Mouse (Mus musculus) liver, adult 2 months (tissue): Measurements from ENCODE around the gene Vmn1r55.

Source experiments
- CTCF ChIP-seq: fragments of 200-500 bp; IDR thresholded peaks from 2 replicates; pipeline ENCODE4 v1.5.1; 2011; ENCODE audit warnings: low read depth, low read length, control low read depth
- POLR2A ChIP-seq: fragments of 200-500 bp; IDR thresholded peaks from 2 replicates; pipeline ENCODE4 v1.6.1; 2011; ENCODE audit warnings: low read length, control low read depth; ENCODE audit not compliant: insufficient read depth; ENCODE audit errors: extremely low read depth

DNA sequence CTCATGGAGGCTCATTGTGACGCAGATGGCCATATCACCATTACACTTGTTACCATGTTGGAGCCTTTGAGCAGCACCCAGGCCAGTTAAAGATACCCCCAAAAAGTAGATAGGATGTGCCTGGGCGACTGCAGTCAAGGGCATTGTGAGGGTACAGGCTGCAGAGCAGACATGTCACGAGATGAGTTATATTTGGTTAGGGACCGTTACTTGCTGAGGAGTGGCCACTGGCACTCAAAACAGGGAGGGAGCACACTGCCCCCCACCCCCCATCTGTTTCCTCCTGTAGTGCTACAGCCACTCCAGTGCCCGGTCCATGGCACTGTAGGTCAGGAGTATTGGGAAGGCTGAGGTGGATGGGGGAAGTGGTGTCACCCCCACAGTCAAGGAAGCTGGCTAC, 50.7 kb downstream of the Vmn1r55 start:
- no peak for TF ChIP-seq CTCF
- TF ChIP-seq POLR2A = no peak
